Mouse (Mus musculus): ENCODE measurements around the gene Hoxa9. TPM values are rescaled to one million over a fixed set of nuclear protein-coding genes. Genes with fewer than 3 reads are reported as not detected.

Gene Hoxa9
- total and polyA plus RNA-seq, 2 experiments from 2014 or later, result 0.19 TPM; not detected in 1

GRCm38 (mm10) chr6:52228475-52229465 is 2.1 kb downstream of the Hoxa9 start:
- Histone ChIP-seq H3K4me3 (ENCODE audit: low read depth, low read length) (peak overlapping the region; percentile 15), H3K4me2 (ENCODE audit: low read depth, low read length) (no peak overlapping the region)
- no peak for ATAC-seq (ENCODE audit: insufficient read depth, low read depth)

GRCm38 (mm10) chr6:52227470-52228222 is 3.2 kb downstream of the Hoxa9 start:
- H3K4me2 ChIP-seq (ENCODE audit: low read depth, low read length), result no peak overlapping the region
- peaks cover 98% of the 10 kb centered on the region for H3K27me3 ChIP-seq (ENCODE audit: control insufficient read depth, insufficient read depth, low read length)
- no peaks in the 10 kb centered on the region for H3K36me3 ChIP-seq (replicated peaks; ENCODE audit: control insufficient read depth, insufficient read depth, low read length)
- H3K9me3 ChIP-seq (replicated peaks; ENCODE audit: control insufficient read depth, low read length), result no peaks in the 10 kb centered on the region
- H3K9ac ChIP-seq (replicated peaks; ENCODE audit: low read depth, low read length), result no peak overlapping the region
- WGBS, result 9% methylated on average over 11 of the region's 11 CpGs
- H3K4me1 ChIP-seq (ENCODE audit: control insufficient read depth, insufficient read depth), result no peaks in the 10 kb centered on the region
- H3K27ac ChIP-seq (ENCODE audit: low read depth), result no peak overlapping the region
- H3K4me3 ChIP-seq (ENCODE audit: low read depth, low read length), result no peak overlapping the region
- no peak for DNase-seq (ENCODE audit: low spot score)
- no peak for ATAC-seq (ENCODE audit: insufficient read depth, low read depth)
- no peak for TF ChIP-seq EP300 (IDR thresholded peaks at IDR 0.05; ENCODE audit: low read depth)
- TF ChIP-seq CTCF (IDR thresholded peaks at IDR 0.05; ENCODE audit: low read depth), result no peak

More at GRCm38 (mm10) chr6:52228475-52229465, 2.1 kb downstream of the Hoxa9 start:
- Histone ChIP-seq H3K36me3 (replicated peaks; ENCODE audit: control insufficient read depth, insufficient read depth, low read length) (no peaks in the 10 kb centered on the region), H3K9ac (replicated peaks; ENCODE audit: low read depth, low read length) (no peak overlapping the region), H3K9me3 (replicated peaks; ENCODE audit: control insufficient read depth, low read length) (no peaks in the 10 kb centered on the region), H3K27me3 (ENCODE audit: control insufficient read depth, insufficient read depth, low read length) (peaks cover 98% of the 10 kb centered on the region), H3K4me1 (ENCODE audit: control insufficient read depth, insufficient read depth) (no peaks in the 10 kb centered on the region), H3K27ac (ENCODE audit: low read depth) (no peak overlapping the region)
- TF ChIP-seq CTCF (IDR thresholded peaks at IDR 0.05; ENCODE audit: low read depth), result no peak
- TF ChIP-seq EP300 (IDR thresholded peaks at IDR 0.05; ENCODE audit: low read depth), result no peak
- WGBS, result 3% methylated on average over 38 of the region's 38 CpGs
- DNase-seq (ENCODE audit: low spot score), result no peak

GRCm38 (mm10) chr6:52226569-52227257 is 4.2 kb downstream of the Hoxa9 start:
- no peak overlapping the region for H3K4me3 ChIP-seq (ENCODE audit: low read depth, low read length)
- H3K4me1 ChIP-seq (ENCODE audit: control insufficient read depth, insufficient read depth), result no peaks in the 10 kb centered on the region
- no peak overlapping the region for H3K4me2 ChIP-seq (ENCODE audit: low read depth, low read length)
- H3K9ac ChIP-seq (replicated peaks; ENCODE audit: low read depth, low read length), result no peak overlapping the region
- no peaks in the 10 kb centered on the region for H3K36me3 ChIP-seq (replicated peaks; ENCODE audit: control insufficient read depth, insufficient read depth, low read length)
- DNase-seq (ENCODE audit: low spot score) (no peak), ATAC-seq (ENCODE audit: insufficient read depth, low read depth) (no peak)
- no peak for TF ChIP-seq CTCF (IDR thresholded peaks at IDR 0.05; ENCODE audit: low read depth)
- TF ChIP-seq EP300 (IDR thresholded peaks at IDR 0.05; ENCODE audit: low read depth), result no peak
- peaks cover 98% of the 10 kb centered on the region for H3K27me3 ChIP-seq (ENCODE audit: control insufficient read depth, insufficient read depth, low read length)
- WGBS, result 8% methylated on average over 26 of the region's 26 CpGs
- no peaks in the 10 kb centered on the region for H3K9me3 ChIP-seq (replicated peaks; ENCODE audit: control insufficient read depth, low read length)
- H3K27ac ChIP-seq (ENCODE audit: low read depth), result no peak overlapping the region

DNA sequence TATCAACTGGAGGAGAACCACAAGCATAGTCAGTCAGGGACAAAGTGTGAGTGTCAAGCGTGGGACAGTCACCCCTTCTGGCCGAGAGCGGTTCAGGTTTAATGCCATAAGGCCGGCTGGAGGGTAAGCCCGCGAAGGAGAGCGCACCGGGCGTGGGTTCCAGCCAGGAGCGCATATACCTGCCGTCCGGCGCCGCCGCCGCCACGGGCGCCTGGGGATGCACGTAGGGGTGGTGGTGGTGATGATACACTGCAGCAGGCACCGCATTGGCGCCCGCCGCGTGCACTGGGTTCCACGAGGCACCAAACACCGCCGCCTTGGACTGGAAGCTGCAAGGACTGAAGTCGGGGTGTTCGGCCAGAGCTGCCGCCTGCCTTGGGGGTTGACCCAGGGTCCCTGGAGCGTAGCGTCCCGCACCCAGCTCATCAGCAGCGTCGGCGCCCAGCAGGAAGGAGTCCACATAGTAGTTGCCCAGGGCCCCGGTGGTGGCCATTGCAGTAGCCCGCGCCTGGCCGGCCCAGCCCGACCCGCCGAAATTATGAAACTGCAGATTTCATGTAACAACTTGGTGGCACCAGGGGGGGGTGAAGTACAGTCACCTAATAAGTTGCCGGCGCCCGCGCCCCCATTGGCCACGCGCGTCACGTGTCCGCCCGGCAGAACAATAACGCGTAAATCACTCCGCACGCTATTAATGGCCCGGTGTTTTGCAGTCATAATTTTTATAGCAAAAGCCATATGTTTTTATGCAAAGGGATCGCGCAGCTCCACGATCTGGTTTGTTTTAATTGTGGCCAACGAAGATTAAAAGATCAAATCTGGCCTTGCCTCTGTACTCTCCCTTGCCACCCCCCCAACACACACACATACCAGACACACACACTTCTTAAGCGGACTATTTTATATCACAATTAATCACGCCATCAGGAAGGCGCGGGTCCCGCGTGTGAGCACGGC is 5.0 kb downstream of the Hoxa9 start:
- no peak overlapping the region for H3K9ac ChIP-seq (replicated peaks; ENCODE audit: low read depth, low read length)
- peaks cover 98% of the 10 kb centered on the region for H3K27me3 ChIP-seq (ENCODE audit: control insufficient read depth, insufficient read depth, low read length)
- TF ChIP-seq EP300 (IDR thresholded peaks at IDR 0.05; ENCODE audit: low read depth) (no peak), CTCF (IDR thresholded peaks at IDR 0.05; ENCODE audit: low read depth) (no peak)
- 4% methylated on average over 69 of the region's 69 CpGs for WGBS
- peak overlapping the region; percentile 2; the same call in 1 of the 2 replicates for H3K4me2 ChIP-seq (ENCODE audit: low read depth, low read length)
- no peaks in the 10 kb centered on the region for H3K4me1 ChIP-seq (ENCODE audit: control insufficient read depth, insufficient read depth)
- ATAC-seq (ENCODE audit: insufficient read depth, low read depth) (no peak; the same call in 1 of the 2 replicates), DNase-seq (ENCODE audit: low spot score) (no peak)
- no peaks in the 10 kb centered on the region for H3K9me3 ChIP-seq (replicated peaks; ENCODE audit: control insufficient read depth, low read length)
- H3K36me3 ChIP-seq (replicated peaks; ENCODE audit: control insufficient read depth, insufficient read depth, low read length), result no peaks in the 10 kb centered on the region
- H3K4me3 ChIP-seq (ENCODE audit: low read depth, low read length), result peak overlapping the region; percentile 26; the same call in 1 of the 2 replicates
- H3K27ac ChIP-seq (ENCODE audit: low read depth), result no peak overlapping the region

All from heart, postnatal 0 days (tissue).